Comparison of ENCODE assay signal across 31 mouse cellular contexts in the genomic region with DNA sequence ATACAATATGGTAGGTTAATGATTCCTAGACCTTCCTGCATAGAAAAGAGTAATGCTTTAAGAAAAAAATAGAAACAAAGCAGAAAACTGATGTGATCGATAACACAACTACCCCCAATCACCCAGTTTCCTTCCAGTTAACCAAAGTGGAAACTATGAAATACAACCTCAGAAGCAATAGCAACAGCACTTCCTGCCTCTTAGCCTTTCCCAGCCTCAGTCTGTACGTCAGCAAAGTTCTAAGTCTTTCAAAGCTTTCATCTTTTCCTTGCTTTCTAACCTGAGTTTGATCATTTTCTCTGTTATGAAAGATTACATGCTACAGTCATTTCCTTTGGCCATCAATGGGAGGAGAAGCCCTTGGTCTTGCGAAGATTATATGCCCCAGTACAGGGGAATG.
DNase-seq lines count a peak whose midpoint lies in the region; ATAC-seq and TF ChIP-seq lines count a peak whose summit lies in the region.
"Had no signal": no experiment of that assay in that cellular context is flagged by ENCODE, and none has a peak within 500 bp of the region (broad histone marks: within the 10 kb centered on the region; RNA-seq: fewer than 3 reads in every experiment).

No protein-coding gene starts in this region.

- H3K4me3 ChIP-seq in spleen, adult 2 months (ENCODE audit: extremely low read depth, insufficient read depth, insufficient read length): no peak overlapping the region
- H3K4me3 ChIP-seq in forebrain, embryonic 16.5 days (replicated peaks; ENCODE audit: low read length): no peak overlapping the region
- H3K4me3 ChIP-seq: embryonic facial prominence, embryonic 10.5 days; embryonic facial prominence, embryonic 15.5 days; forebrain, embryonic 12.5 days; heart, embryonic 13.5 days; limb, embryonic 12.5 days; liver, embryonic 15.5 days; megakaryocyte, embryonic 14.5 days; midbrain, embryonic 12.5 days had no signal

- H3K27ac ChIP-seq in spleen, adult 2 months (ENCODE audit: insufficient read depth, low read length): peak overlapping the region; percentile 54; the same call in 1 of the 2 replicates
- H3K27ac ChIP-seq in forebrain, embryonic 16.5 days (ENCODE audit: low read length): no peak overlapping the region
- H3K27ac ChIP-seq: embryonic facial prominence, embryonic 10.5 days; embryonic facial prominence, embryonic 15.5 days; forebrain, embryonic 12.5 days; heart, embryonic 13.5 days; limb, embryonic 12.5 days; liver, embryonic 15.5 days; midbrain, embryonic 12.5 days; stomach, postnatal 0 days had no signal

- no peak for TF ChIP-seq POLR2A in spleen, adult 2 months (IDR thresholded peaks at IDR 0.05; ENCODE audit: low read depth, low read length)

- no peak for TF ChIP-seq CTCF in spleen, adult 2 months (IDR thresholded peaks at IDR 0.05; ENCODE audit: extremely low read depth, insufficient read depth, insufficient read length, insufficient replicate concordance)

- no peak overlapping the region for H3K9ac ChIP-seq in forebrain, embryonic 16.5 days (replicated peaks; ENCODE audit: low read depth, low read length)
- H3K9ac ChIP-seq: embryonic facial prominence, embryonic 15.5 days; forebrain, embryonic 12.5 days; heart, embryonic 13.5 days; limb, embryonic 12.5 days; liver, embryonic 15.5 days; lung, embryonic 14.5 days; midbrain, embryonic 12.5 days had no signal

- H3K27me3 ChIP-seq in spleen, adult 2 months (ENCODE audit: control insufficient read depth, insufficient read depth, low read length): no peaks in the 10 kb centered on the region
- no peaks in the 10 kb centered on the region for H3K27me3 ChIP-seq in forebrain, embryonic 16.5 days (replicated peaks; ENCODE audit: control insufficient read depth, insufficient read depth, low read length)
- H3K27me3 ChIP-seq: embryonic facial prominence, embryonic 15.5 days; forebrain, embryonic 12.5 days; heart, embryonic 13.5 days; limb, embryonic 12.5 days; liver, embryonic 15.5 days; megakaryocyte, embryonic 14.5 days; midbrain, embryonic 12.5 days had no signal

- no peaks in the 10 kb centered on the region for H3K4me1 ChIP-seq in spleen, adult 2 months (ENCODE audit: control insufficient read depth, insufficient read depth, insufficient read length)
- H3K4me1 ChIP-seq in forebrain, embryonic 16.5 days (replicated peaks; ENCODE audit: control insufficient read depth, insufficient read depth, low read length): no peaks in the 10 kb centered on the region
- H3K4me1 ChIP-seq: embryonic facial prominence, embryonic 15.5 days; forebrain, embryonic 12.5 days; heart, embryonic 13.5 days; liver, embryonic 15.5 days; megakaryocyte, embryonic 14.5 days; midbrain, embryonic 12.5 days had no signal

- 55% methylated on average over 3 of the region's 3 CpGs for WGBS in spleen, adult 2 months
- 91% methylated on average over 3 of the region's 3 CpGs for WGBS in forebrain, embryonic 16.5 days

- H3K4me2 ChIP-seq in forebrain, embryonic 16.5 days (ENCODE audit: low read length): no peak overlapping the region
- H3K4me2 ChIP-seq: embryonic facial prominence, embryonic 15.5 days; forebrain, embryonic 12.5 days; heart, embryonic 13.5 days; limb, embryonic 12.5 days; liver, embryonic 15.5 days; lung, embryonic 14.5 days; midbrain, embryonic 12.5 days had no signal

- H3K9me3 ChIP-seq in forebrain, embryonic 16.5 days (ENCODE audit: control insufficient read depth, low read length): no peaks in the 10 kb centered on the region
- H3K9me3 ChIP-seq: embryonic facial prominence, embryonic 10.5 days; embryonic facial prominence, embryonic 15.5 days; forebrain, embryonic 12.5 days; heart, embryonic 13.5 days; limb, embryonic 12.5 days; liver, embryonic 15.5 days; megakaryocyte, embryonic 14.5 days; midbrain, embryonic 12.5 days had no signal

- peak; percentile 56; the same call in 1 of the 2 replicates for ATAC-seq in neutrophil, adult 5-6 weeks (ENCODE audit: extremely low read depth, insufficient number of reproducible peaks, low FRiP score, poor library complexity, severe bottlenecking)
- no peak for ATAC-seq in megakaryocyte progenitor cell, adult 5-6 weeks (replicated peaks; ENCODE audit: poor library complexity)
- ATAC-seq in forebrain, embryonic 16.5 days: no peak
- ATAC-seq: hindbrain, embryonic 16.5 days; intestine, embryonic 16.5 days had no signal

- no peaks in the 10 kb centered on the region for H3K36me3 ChIP-seq in spleen, adult 2 months (ENCODE audit: control insufficient read depth, insufficient read depth, low read length)
- no peaks in the 10 kb centered on the region for H3K36me3 ChIP-seq in forebrain, embryonic 16.5 days (ENCODE audit: control insufficient read depth, insufficient read depth)
- H3K36me3 ChIP-seq: embryonic facial prominence, embryonic 10.5 days; embryonic facial prominence, embryonic 15.5 days; forebrain, embryonic 12.5 days; G1E; heart, embryonic 13.5 days; limb, embryonic 12.5 days; liver, embryonic 15.5 days; midbrain, embryonic 12.5 days had no signal

- peak in 1 of 2 experiments; percentile 56 for DNase-seq in spleen, adult 2 months (ENCODE audit: low read depth in 1 of 2, low spot score in 2 of 2)
- DNase-seq in spleen, postnatal 14 days (ENCODE audit: low spot score in 2 of 2): no peak
- peak; percentile 30 to 45 for DNase-seq in CD8-positive naive resting alpha-beta T cell, adult 2 months (ENCODE audit: low read depth in 2 of 2, low spot score in 2 of 2)
- peak; percentile 85 for DNase-seq in induced T-regulatory cell, adult 2 months (ENCODE audit: low read depth)
- DNase-seq in retina, postnatal 1 day: no peak
- DNase-seq: adrenal gland, postnatal 14 days; cerebellum, adult 18-20 months; cerebellum, postnatal 14 days; gastrocnemius, postnatal 10 days; heart, postnatal 10 days; kidney, adult 8-10 months; kidney, postnatal 10 days; lung, embryonic 14.5 days; lung, postnatal 14 days; right cerebral cortex, postnatal 25 days; thymus, postnatal 25 days had no signal

Comparison
In these comparisons a context has a peak if more than half of its experiments do, and no peak if none do; other contexts are left out.
1. DNase-seq: peak in CD8-positive naive resting alpha-beta T cell, adult 2 months (2 of 2) and induced T-regulatory cell, adult 2 months (single experiment); none in spleen, postnatal 14 days (0 of 2) and retina, postnatal 1 day (single experiment).